Mouse (Mus musculus): ENCODE data around the gene Fam169a. TPM values are rescaled to one million over a fixed set of nuclear protein-coding genes. Genes with fewer than 3 reads are reported as not detected.
"Not testable (repeated sequence)": the region's sequence is repeated elsewhere in the genome, so short reads cannot be mapped to it uniquely, and the experiment has no call there.

Fam169a gene
- polyA plus RNA-seq, 1 experiment from 2014 or later = 1.9 TPM

DNA sequence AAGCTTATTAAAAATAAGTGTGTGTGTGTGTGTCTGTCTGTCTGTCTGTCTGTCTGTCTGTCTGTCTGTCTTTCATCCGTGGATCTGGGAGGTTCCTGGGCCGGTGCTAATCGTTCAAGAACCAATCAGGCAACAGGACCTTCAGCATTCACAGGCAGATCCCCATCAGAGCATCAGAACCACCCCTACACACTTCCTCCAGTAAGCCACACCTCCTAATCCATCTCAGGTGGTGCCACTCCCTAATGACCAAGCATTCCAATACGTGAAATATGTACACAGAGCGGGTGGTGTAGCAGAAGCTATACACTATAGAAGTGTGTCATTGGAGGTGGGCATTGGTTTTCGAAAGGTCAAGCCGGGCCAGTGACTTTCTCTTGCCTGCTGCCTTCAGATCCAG lies 15.3 kb downstream of the Fam169a start:
- ATAC-seq (ENCODE audit: insufficient read depth, low FRiP score, low read depth) = peak; percentile 60; the same call in 1 of the 2 replicates
- H3K4me2 ChIP-seq = no peak overlapping the region
- no peak overlapping the region for H3K9ac ChIP-seq
- no peaks in the 10 kb centered on the region for H3K4me1 ChIP-seq
- no peak overlapping the region for H3K27ac ChIP-seq
- no peaks in the 10 kb centered on the region for H3K9me3 ChIP-seq
- WGBS = 77% methylated on average over 7 of the region's 7 CpGs
- H3K27me3 ChIP-seq (replicated peaks) = no peaks in the 10 kb centered on the region
- H3K36me3 ChIP-seq = no peaks in the 10 kb centered on the region
- no peak overlapping the region for H3K4me3 ChIP-seq (replicated peaks)

DNA sequence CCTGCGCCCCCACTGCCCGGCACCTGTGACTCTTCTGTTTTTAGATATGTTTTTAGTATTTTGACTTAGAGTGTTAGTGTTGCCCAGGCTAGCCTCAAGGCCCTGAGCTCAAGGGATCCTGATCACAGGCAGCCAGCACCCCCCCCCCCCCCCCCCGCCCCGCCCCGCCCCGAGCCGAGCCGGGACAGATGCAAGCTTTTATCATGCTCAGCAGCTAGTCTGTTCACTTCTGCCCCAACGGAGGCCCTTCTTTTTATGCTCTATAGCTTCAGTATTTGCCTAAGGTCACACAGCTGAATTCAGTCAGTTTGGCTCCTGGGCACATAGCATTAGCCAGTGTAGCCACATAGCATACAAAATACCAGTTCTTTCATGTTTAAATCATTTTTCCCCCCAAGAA lies 19.2 kb downstream of the Fam169a start:
- no peak overlapping the region for H3K9ac ChIP-seq
- no peaks in the 10 kb centered on the region for H3K27me3 ChIP-seq (replicated peaks)
- no peak overlapping the region for H3K4me3 ChIP-seq (replicated peaks)
- H3K4me2 ChIP-seq = no peak overlapping the region
- no peaks in the 10 kb centered on the region for H3K9me3 ChIP-seq
- 74% methylated on average over 8 of the region's 9 CpGs for WGBS
- ATAC-seq (ENCODE audit: insufficient read depth, low FRiP score, low read depth) = peak; percentile 47; the same call in 1 of the 2 replicates
- no peak overlapping the region for H3K27ac ChIP-seq
- no peaks in the 10 kb centered on the region for H3K36me3 ChIP-seq
- H3K4me1 ChIP-seq = no peaks in the 10 kb centered on the region

DNA sequence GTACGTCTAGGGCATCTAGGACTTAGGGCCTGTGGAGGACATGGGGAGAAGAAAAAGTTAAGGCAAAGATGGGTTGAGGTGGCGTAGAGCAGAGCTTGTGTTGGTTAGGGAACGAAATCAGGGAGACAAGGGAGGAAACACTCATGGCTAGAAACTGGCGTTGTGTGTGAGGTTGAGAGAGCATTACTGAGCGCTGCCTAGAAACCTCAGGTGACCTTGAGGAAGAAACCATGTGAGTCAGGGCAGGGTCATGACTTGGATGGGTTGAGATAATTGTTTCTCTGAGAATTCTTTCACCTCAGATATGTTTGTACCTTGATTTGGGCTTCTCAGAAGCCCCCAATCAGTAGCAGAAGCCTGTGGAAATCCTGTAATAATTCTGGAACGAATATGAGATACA lies 20.3 kb downstream of the Fam169a start:
- WGBS = 94% methylated on average over 6 of the region's 6 CpGs
- H3K9ac ChIP-seq = no peak overlapping the region
- H3K9me3 ChIP-seq = no peaks in the 10 kb centered on the region
- no peak overlapping the region for H3K27ac ChIP-seq
- no peak overlapping the region for H3K4me2 ChIP-seq
- H3K27me3 ChIP-seq (replicated peaks) = no peaks in the 10 kb centered on the region
- no peaks in the 10 kb centered on the region for H3K4me1 ChIP-seq
- no peak overlapping the region for H3K4me3 ChIP-seq (replicated peaks)
- ATAC-seq (ENCODE audit: insufficient read depth, low FRiP score, low read depth) = no peak
- H3K36me3 ChIP-seq = no peaks in the 10 kb centered on the region

DNA sequence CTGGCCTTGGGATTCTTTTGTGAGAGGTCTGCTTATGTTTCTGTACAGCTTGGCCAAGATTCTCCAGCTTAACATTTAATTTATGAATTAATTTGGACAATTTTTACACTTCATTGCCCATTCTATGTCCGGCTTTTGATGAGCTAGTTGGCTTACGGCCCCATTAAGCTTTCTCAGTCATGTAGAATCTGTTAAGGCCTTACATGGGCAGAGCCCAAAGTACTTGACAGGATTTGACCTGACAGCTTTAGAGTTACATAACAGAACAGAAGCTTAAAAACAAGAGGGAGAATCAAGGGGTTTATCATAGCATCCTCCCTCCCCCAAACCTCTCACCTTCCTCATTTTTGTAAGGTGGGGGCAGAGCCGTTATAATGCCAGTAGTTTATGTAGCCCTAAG lies 21.1 kb downstream of the Fam169a start:
- Histone ChIP-seq H3K4me2 (no peak overlapping the region), H3K9ac (no peak overlapping the region), H3K4me1 (no peaks in the 10 kb centered on the region), H3K9me3 (no peaks in the 10 kb centered on the region), H3K36me3 (no peaks in the 10 kb centered on the region), H3K27ac (no peak overlapping the region), H3K27me3 (replicated peaks) (no peaks in the 10 kb centered on the region), H3K4me3 (replicated peaks) (no peak overlapping the region)
- WGBS = 82% methylated on average over 3 of the region's 3 CpGs
- no peak for ATAC-seq (ENCODE audit: insufficient read depth, low FRiP score, low read depth)

DNA sequence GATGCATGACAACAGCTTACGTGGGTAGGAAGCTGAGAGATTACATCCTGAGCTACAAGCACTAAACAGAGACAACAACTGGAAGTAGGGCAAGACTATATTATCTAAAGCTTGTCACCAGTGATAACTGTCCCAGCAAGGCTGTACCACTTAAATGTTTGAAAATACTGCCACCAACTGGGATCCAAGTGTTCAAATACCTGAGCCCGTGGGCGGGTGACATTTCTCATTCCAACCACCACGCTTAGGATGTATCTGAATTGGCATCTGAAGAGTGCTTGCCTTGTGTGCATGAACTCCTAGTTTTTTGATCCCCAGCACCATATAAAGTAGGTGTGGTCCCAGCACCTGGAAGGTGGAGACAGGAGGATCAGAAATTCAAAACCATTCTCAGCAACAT lies 28.6 kb downstream of the Fam169a start:
- Histone ChIP-seq H3K4me1 (no peaks in the 10 kb centered on the region), H3K27me3 (replicated peaks) (no peaks in the 10 kb centered on the region), H3K9ac (no peak overlapping the region), H3K4me3 (replicated peaks) (no peak overlapping the region), H3K27ac (no peak overlapping the region), H3K4me2 (no peak overlapping the region), H3K9me3 (no peaks in the 10 kb centered on the region), H3K36me3 (no peaks in the 10 kb centered on the region)
- ATAC-seq (ENCODE audit: insufficient read depth, low FRiP score, low read depth) = no peak
- WGBS = 81% methylated on average over 4 of the region's 4 CpGs

DNA sequence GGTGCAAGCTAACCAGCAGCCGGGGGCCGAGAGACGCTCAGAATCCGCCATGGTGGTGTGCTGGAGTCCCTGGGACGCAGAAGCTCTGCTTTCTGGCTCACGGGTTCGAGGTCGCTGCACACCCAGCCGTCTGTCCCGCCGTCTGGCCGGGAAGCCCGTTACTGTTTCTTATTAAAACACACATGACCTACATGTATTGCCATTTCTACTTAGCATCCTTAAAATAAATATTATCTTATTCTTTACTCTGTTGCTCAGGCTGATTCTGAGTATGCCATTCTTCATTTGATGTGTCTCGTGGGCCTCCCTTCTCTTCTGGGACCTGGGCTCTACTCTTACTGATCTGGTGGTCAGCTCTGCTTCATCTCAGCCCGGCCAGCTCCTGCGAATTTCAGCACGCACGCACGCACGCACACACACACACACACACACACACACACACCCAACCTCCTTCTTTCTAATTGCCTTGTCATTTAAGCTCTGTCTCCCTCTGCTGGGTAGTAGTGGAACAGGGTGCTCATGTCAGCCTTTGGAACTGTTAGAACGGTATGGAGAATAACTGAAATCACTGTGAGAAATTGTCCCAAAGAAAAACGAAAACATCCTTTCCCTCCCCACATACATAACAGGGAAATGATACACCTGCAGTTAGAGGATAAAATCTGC lies 32.2 kb downstream of the Fam169a start, which contains the start of gene Gm6169:
Gene Gm6169 (minus strand): TSS at position 51 of the 666 bp plus-strand sequence.
- Histone ChIP-seq H3K27me3 (replicated peaks) (no peaks in the 10 kb centered on the region), H3K36me3 (no peaks in the 10 kb centered on the region), H3K4me1 (no peaks in the 10 kb centered on the region), H3K9ac (no peak within 1 kb of the TSS), H3K9me3 (no peaks in the 10 kb centered on the region), H3K4me2 (no peak within 1 kb of the TSS), H3K4me3 (replicated peaks) (no peak within 1 kb of the TSS), H3K27ac (no peak within 1 kb of the TSS)
- WGBS = 73% methylated on average over 22 of the region's 22 CpGs
- ATAC-seq (ENCODE audit: insufficient read depth, low FRiP score, low read depth) = no peak

DNA sequence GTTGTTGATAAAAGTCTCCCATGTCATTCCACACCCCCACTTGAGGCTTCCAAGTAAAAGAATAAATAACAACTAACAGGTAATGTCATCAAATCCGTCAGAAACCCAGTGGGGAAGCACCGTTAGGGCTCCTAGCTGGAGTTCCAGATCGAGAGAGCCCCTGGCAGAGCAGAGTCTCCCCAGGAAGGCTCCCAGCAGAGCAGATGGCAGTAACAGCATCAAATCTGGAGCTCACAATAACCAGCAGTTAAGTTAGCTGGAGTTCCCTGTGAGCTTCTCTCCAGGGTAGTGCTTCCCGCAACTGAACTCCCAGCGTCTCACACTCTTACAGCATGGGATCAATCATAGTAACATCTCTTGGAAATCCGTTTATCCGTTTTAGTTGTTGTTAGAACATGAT lies 37.9 kb downstream of the Fam169a start:
- H3K4me1 ChIP-seq = no peaks in the 10 kb centered on the region
- no peak overlapping the region for H3K4me3 ChIP-seq (replicated peaks)
- no peaks in the 10 kb centered on the region for H3K36me3 ChIP-seq
- no peak overlapping the region for H3K9ac ChIP-seq
- 74% methylated on average over 7 of the region's 7 CpGs for WGBS
- H3K9me3 ChIP-seq = no peaks in the 10 kb centered on the region
- no peak overlapping the region for H3K27ac ChIP-seq
- no peak overlapping the region for H3K4me2 ChIP-seq
- no peaks in the 10 kb centered on the region for H3K27me3 ChIP-seq (replicated peaks)
- ATAC-seq (ENCODE audit: insufficient read depth, low FRiP score, low read depth) = no peak

DNA sequence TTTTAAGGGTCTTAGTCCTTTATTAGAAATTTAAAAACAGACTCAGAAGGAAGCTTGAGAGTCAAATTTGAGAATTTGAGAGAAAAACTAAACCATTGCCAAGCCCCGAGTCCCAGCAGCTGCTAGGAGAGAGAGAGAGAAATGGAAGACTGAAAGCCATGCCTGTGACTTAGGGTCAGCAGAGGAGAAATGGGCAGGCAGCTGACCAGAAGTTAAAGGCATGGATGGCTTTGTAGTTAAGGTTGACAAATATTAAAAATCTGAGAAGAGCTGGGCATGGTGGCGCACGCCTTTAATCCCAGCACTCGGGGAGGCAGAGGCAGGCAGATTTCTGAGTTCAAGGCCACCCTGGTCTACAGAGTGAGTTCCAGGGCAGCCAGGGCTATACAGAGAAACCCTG lies 40.6 kb downstream of the Fam169a start:
- H3K4me1 ChIP-seq; H3K27me3 ChIP-seq (replicated peaks); H3K4me3 ChIP-seq (replicated peaks); H3K27ac ChIP-seq; ATAC-seq (ENCODE audit: insufficient read depth, low FRiP score, low read depth); H3K36me3 ChIP-seq; H3K9me3 ChIP-seq; H3K4me2 ChIP-seq; H3K9ac ChIP-seq: not testable (repeated sequence)
- 93% methylated on average over 4 of the region's 4 CpGs for WGBS

DNA sequence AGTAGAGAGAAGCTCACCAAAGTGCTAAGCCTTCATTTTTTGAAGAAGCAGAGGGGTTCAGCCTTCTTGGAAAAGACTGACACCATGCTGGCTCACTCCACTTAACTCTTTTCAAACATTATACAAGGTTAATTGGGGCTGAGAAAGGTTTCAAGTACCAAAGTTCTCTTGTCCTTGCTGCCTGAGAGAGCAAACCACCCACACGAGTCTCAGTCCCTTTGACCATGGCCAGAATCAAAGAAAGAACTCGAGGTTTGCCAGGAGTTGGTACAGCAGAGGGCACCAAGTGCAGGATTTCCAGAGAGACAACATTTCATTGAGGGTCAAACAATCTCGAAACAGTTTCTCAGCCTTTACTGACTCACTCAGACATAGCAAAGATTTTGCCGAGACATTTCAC lies 42.0 kb downstream of the Fam169a start:
- Histone ChIP-seq H3K9me3 (no peaks in the 10 kb centered on the region), H3K9ac (no peak overlapping the region), H3K27ac (no peak overlapping the region), H3K4me3 (replicated peaks) (no peak overlapping the region), H3K27me3 (replicated peaks) (no peaks in the 10 kb centered on the region), H3K36me3 (no peaks in the 10 kb centered on the region), H3K4me1 (no peaks in the 10 kb centered on the region), H3K4me2 (no peak overlapping the region)
- 81% methylated on average over 4 of the region's 4 CpGs for WGBS
- no peak for ATAC-seq (ENCODE audit: insufficient read depth, low FRiP score, low read depth)

DNA sequence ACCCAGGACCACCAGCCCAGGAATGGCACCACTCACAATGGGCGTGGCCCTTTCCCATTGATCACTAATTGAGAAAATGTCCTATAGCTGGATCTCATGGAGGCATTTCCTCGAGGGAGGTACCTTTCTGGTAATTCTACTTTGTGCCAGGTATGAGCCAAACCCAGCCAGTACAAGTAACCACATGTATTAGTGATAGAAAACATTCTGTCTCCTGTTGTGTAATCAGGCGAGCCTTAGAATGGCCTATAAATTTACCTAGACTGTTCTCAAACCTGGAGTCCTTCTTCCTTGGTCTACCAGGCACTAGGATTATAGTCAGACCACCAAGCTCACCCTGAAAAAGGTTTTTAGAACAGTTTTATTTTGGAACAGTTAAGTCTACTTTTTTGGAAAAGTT lies 54.3 kb downstream of the Fam169a start:
- H3K27ac ChIP-seq = no peak overlapping the region
- 68% methylated on average over 3 of the region's 3 CpGs for WGBS
- H3K4me1 ChIP-seq = no peaks in the 10 kb centered on the region
- H3K27me3 ChIP-seq (replicated peaks) = no peaks in the 10 kb centered on the region
- H3K4me2 ChIP-seq = no peak overlapping the region
- H3K9me3 ChIP-seq = no peaks in the 10 kb centered on the region
- H3K4me3 ChIP-seq (replicated peaks) = no peak overlapping the region
- no peaks in the 10 kb centered on the region for H3K36me3 ChIP-seq
- no peak for ATAC-seq (ENCODE audit: insufficient read depth, low FRiP score, low read depth)
- H3K9ac ChIP-seq = no peak overlapping the region

DNA sequence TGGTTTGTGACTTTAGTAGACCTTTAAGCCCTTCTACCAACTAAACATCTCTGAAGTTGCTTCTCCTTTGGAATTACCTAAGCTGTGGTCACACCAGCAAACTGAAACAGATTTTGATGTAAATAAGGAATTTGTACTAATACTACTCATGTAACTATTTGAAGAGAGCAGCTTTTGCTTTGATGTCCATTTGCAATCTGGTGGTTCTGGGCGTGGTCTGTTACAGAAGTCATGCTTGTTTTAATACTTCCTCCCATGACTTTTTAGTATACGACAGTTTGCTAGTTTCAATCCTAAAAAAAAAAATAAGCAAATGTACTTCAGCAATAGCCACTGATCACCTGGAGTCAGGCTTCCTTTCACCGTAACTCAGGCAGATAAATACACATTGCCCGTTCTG lies 62.6 kb downstream of the Fam169a start:
- WGBS = 84% methylated on average over 4 of the region's 4 CpGs
- not testable (repeated sequence) for H3K27me3 ChIP-seq (replicated peaks); H3K4me3 ChIP-seq (replicated peaks); H3K9me3 ChIP-seq; H3K27ac ChIP-seq; H3K4me1 ChIP-seq; H3K4me2 ChIP-seq; H3K9ac ChIP-seq; ATAC-seq (ENCODE audit: insufficient read depth, low FRiP score, low read depth)
- H3K36me3 ChIP-seq = peaks cover 12% of the 10 kb centered on the region; the same call in 1 of the 2 replicates

DNA sequence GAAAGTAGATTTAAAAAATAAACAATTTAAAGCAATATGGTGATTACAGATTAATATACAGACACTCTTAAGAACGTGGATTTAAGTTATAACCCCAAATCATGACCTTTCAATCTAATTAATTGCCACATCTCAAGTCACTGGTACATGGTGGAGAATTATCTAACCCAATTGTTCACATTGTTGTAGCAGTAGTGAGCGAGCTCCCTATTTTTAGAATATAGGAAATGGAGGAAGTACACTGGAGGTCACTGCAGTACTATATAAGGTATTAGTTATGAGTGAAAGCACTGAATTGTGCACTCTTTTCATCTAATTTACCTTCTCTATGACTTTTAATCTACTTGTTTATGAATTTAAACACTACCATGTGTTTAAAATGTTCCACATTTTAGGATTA lies 63.3 kb downstream of the Fam169a start:
- H3K27ac ChIP-seq; ATAC-seq (ENCODE audit: insufficient read depth, low FRiP score, low read depth); H3K4me1 ChIP-seq; H3K4me3 ChIP-seq (replicated peaks); H3K4me2 ChIP-seq; H3K9me3 ChIP-seq; H3K9ac ChIP-seq; H3K27me3 ChIP-seq (replicated peaks): not testable (repeated sequence)
- WGBS = no CpG with 5 or more reads among the region's 2 CpGs
- H3K36me3 ChIP-seq = peaks cover 15% of the 10 kb centered on the region; the same call in 1 of the 2 replicates
